Mouse (Mus musculus) liver, embryonic 14.5 days (tissue): ENCODE data around the gene Cabp2.

Source experiments
- CTCF ChIP-seq: IDR thresholded peaks from 2 replicates; pipeline ENCODE4 v1.5.1; 2016; ENCODE audit warnings: antibody characterized with exemption, low read depth, control low read depth
- EP300 ChIP-seq: IDR thresholded peaks from 2 replicates; pipeline ENCODE4 v1.6.1; 2016; ENCODE audit warnings: antibody characterized with exemption, low read depth

- TF ChIP-seq CTCF = no peak
- no peak for TF ChIP-seq EP300
These were observed 30.9 kb downstream of the Cabp2 start for GRCm38 (mm10) chr19:4112063-4112960.
